9 mouse cellular contexts compared by ENCODE assay signal in genomic region chr7:102246265-102246664, GRCm38 (mm10). TPM values are rescaled to one million over a fixed set of nuclear protein-coding genes. Genes with fewer than 3 reads are reported as not detected.
DNase-seq lines count a peak whose midpoint lies in the region; ATAC-seq and TF ChIP-seq lines count a peak whose summit lies in the region.
"Had no signal": no experiment of that assay in that cellular context is flagged by ENCODE, and none has a peak within 500 bp of the region (broad histone marks: within the 10 kb centered on the region; RNA-seq: fewer than 3 reads in every experiment).

No protein-coding gene starts in this region.

- no peaks in the 10 kb centered on the region for H3K36me3 ChIP-seq in hindbrain, embryonic 13.5 days
- no peaks in the 10 kb centered on the region for H3K36me3 ChIP-seq in hindbrain, embryonic 16.5 days (ENCODE audit: control insufficient read depth, insufficient read depth, low read length)
- H3K36me3 ChIP-seq in CH12.LX (replicated peaks in 1 of 2; ENCODE audit: control insufficient read depth in 1 of 2, insufficient read depth in 1 of 2, low read length in 1 of 2) = peaks cover 18 to 36% of the 10 kb centered on the region in 2 experiments
- peaks cover 12% of the 10 kb centered on the region for H3K36me3 ChIP-seq in limb, embryonic 13.5 days

- DNase-seq in CH12.LX (ENCODE audit: extremely low read depth) = no peak
- DNase-seq in urinary bladder, postnatal 4 days (ENCODE audit: low spot score in 2 of 2) = no peak
- no peak for DNase-seq in gastrocnemius, adult 8-10 months (ENCODE audit: low spot score in 2 of 2)
- no peak for DNase-seq in cerebellum, postnatal 36 days
- DNase-seq: right cerebral cortex, adult 18-20 months had no signal

- H3K4me1 ChIP-seq in hindbrain, embryonic 13.5 days (replicated peaks) = peaks cover 48% of the 10 kb centered on the region
- H3K4me1 ChIP-seq in hindbrain, embryonic 16.5 days (ENCODE audit: control insufficient read depth, insufficient read depth, low read depth, low read length) = peaks cover 12% of the 10 kb centered on the region
- peaks cover 41 to 69% of the 10 kb centered on the region in 2 experiments for H3K4me1 ChIP-seq in CH12.LX (ENCODE audit: control insufficient read depth in 1 of 2, insufficient read depth in 2 of 2)
- H3K4me1 ChIP-seq in bone marrow, adult 2 months (ENCODE audit: control insufficient read depth, insufficient read depth, low read length) = peaks cover 6% of the 10 kb centered on the region
- peaks cover 48% of the 10 kb centered on the region for H3K4me1 ChIP-seq in limb, embryonic 13.5 days

- H3K27ac ChIP-seq in hindbrain, embryonic 13.5 days = no peak overlapping the region
- no peak overlapping the region for H3K27ac ChIP-seq in hindbrain, embryonic 16.5 days (ENCODE audit: low read depth, low read length)
- no peak overlapping the region for H3K27ac ChIP-seq in CH12.LX (ENCODE audit: insufficient read depth, low read depth)
- peak overlapping the region; percentile 72; the same call in 1 of the 2 replicates for H3K27ac ChIP-seq in bone marrow, adult 2 months (ENCODE audit: control insufficient read depth, insufficient read depth, low read depth, low read length, poor library complexity)
- no peak overlapping the region for H3K27ac ChIP-seq in limb, embryonic 13.5 days

- no peaks in the 10 kb centered on the region for H3K9me3 ChIP-seq in hindbrain, embryonic 13.5 days
- no peaks in the 10 kb centered on the region for H3K9me3 ChIP-seq in hindbrain, embryonic 16.5 days (ENCODE audit: control insufficient read depth, low read length)
- H3K9me3 ChIP-seq in CH12.LX (replicated peaks; ENCODE audit: low read length) = no peaks in the 10 kb centered on the region
- H3K9me3 ChIP-seq in limb, embryonic 13.5 days = no peaks in the 10 kb centered on the region

- no peak for TF ChIP-seq CTCF in CH12.LX (conservative IDR thresholded peaks at IDR 0.05 in 1 of 2, IDR thresholded peaks at IDR 0.05 in 1 of 2; ENCODE audit: low read depth in 2 of 2, low read length in 2 of 2)
- TF ChIP-seq CTCF in bone marrow, adult 2 months (IDR thresholded peaks at IDR 0.05; ENCODE audit: control insufficient read depth, insufficient read depth, low read length) = no peak

- in situ Hi-C loops in CH12.LX (cut with MboI; ENCODE audit: low pct_ligation_motif_present, low pct_unique_long_range_greater_than_20kb, low sequenced_read_pairs) = no loop called here

- no peak for TF ChIP-seq RAD21 in CH12.LX (IDR thresholded peaks at IDR 0.05; ENCODE audit: low read depth, low read length)

- H3K79me2 ChIP-seq in CH12.LX (replicated peaks; ENCODE audit: control insufficient read depth, extremely low read depth, insufficient read depth, poor library complexity, severe bottlenecking) = peaks cover 50% of the 10 kb centered on the region

- H3K9ac ChIP-seq in hindbrain, embryonic 13.5 days = peak overlapping the region; percentile 31; the same call in 1 of the 2 replicates
- H3K9ac ChIP-seq in hindbrain, embryonic 16.5 days (ENCODE audit: low read depth, low read length) = no peak overlapping the region
- no peak overlapping the region for H3K9ac ChIP-seq in CH12.LX (ENCODE audit: insufficient read depth, low read depth)
- peak overlapping the region; percentile 51 for H3K9ac ChIP-seq in limb, embryonic 13.5 days

- dilution Hi-C loops in CH12.LX (cut with MboI; ENCODE audit: extremely low pct_ligation_motif_present, extremely low pct_unique_long_range_greater_than_20kb, low sequenced_read_pairs) = no loop called here

- H3K27me3 ChIP-seq in hindbrain, embryonic 13.5 days = no peaks in the 10 kb centered on the region
- H3K27me3 ChIP-seq in hindbrain, embryonic 16.5 days (replicated peaks; ENCODE audit: control insufficient read depth, insufficient read depth, low read length) = no peaks in the 10 kb centered on the region
- no peaks in the 10 kb centered on the region for H3K27me3 ChIP-seq in CH12.LX (replicated peaks)
- no peaks in the 10 kb centered on the region for H3K27me3 ChIP-seq in limb, embryonic 13.5 days

- no peak overlapping the region for H3K4me3 ChIP-seq in hindbrain, embryonic 13.5 days
- no peak overlapping the region for H3K4me3 ChIP-seq in hindbrain, embryonic 16.5 days (ENCODE audit: low read length)
- no peak overlapping the region for H3K4me3 ChIP-seq in CH12.LX (replicated peaks in 1 of 3; ENCODE audit: low read depth in 2 of 3, low read length in 2 of 3, poor library complexity in 1 of 3)
- peak overlapping the region; percentile 23 for H3K4me3 ChIP-seq in bone marrow, adult 2 months (replicated peaks; ENCODE audit: control insufficient read depth, low read depth, low read length)
- H3K4me3 ChIP-seq in limb, embryonic 13.5 days = no peak overlapping the region

- 68% methylated on average over 6 of the region's 6 CpGs for WGBS in hindbrain, embryonic 13.5 days
- WGBS in hindbrain, embryonic 16.5 days = 71% methylated on average over 6 of the region's 6 CpGs
- 35% methylated on average over 6 of the region's 6 CpGs for whole genome bisulfite sequencing in bone marrow, adult 2 months
- 46% methylated on average over 6 of the region's 6 CpGs for WGBS in limb, embryonic 13.5 days

- no peak overlapping the region for H3K4me2 ChIP-seq in hindbrain, embryonic 13.5 days
- no peak overlapping the region for H3K4me2 ChIP-seq in hindbrain, embryonic 16.5 days (ENCODE audit: low read length)
- peak overlapping the region; percentile 81 for H3K4me2 ChIP-seq in CH12.LX (ENCODE audit: insufficient read depth, low read depth, poor library complexity, severe bottlenecking)
- no peak overlapping the region for H3K4me2 ChIP-seq in limb, embryonic 13.5 days (replicated peaks)

- no peak for ATAC-seq in hindbrain, embryonic 13.5 days (ENCODE audit: low FRiP score)
- ATAC-seq in hindbrain, embryonic 16.5 days = no peak
- no peak for ATAC-seq in limb, embryonic 13.5 days (ENCODE audit: low FRiP score, low read depth)

- no peak for TF ChIP-seq EP300 in CH12.LX (IDR thresholded peaks at IDR 0.05; ENCODE audit: low read length)

- no peak for TF ChIP-seq POLR2A in CH12.LX (IDR thresholded peaks at IDR 0.05; ENCODE audit: low read depth, low read length)
- no peak for TF ChIP-seq POLR2A in bone marrow, adult 2 months (IDR thresholded peaks at IDR 0.05; ENCODE audit: borderline replicate concordance, control insufficient read depth, low read depth, low read length)

TF ChIP-seq in CH12.LX, 34 proteins besides CTCF, POLR2A, EP300 and RAD21:
- no peak for TF ChIP-seq CHD1 (IDR thresholded peaks at IDR 0.05; ENCODE audit: low read depth, low read length)
- TF ChIP-seq MXI1 (IDR thresholded peaks at IDR 0.05; ENCODE audit: low read depth, low read length) = 0 out of 2 replicates have a peak, but pooled peaks have one; percentile 4
TF ChIP-seq in CH12.LX: peak in this region for 1.

RNA-seq across cellular contexts. Expression of gene Rhog, which starts 9.6 kb away (rescaled TPM):
- 19.1 and 21.0 TPM in 2 replicates for polyA plus RNA-seq in hindbrain, embryonic 13.5 days (2015; fragmentation: Nextera tagmentation; extraction: Ambion mirVana)
- 19.5 and 20.9 TPM in 2 replicates for polyA plus RNA-seq in hindbrain, embryonic 16.5 days (2015; fragmentation: Nextera tagmentation; extraction: Ambion mirVana)
- total RNA-seq in CH12.LX (2012; rRNA removed) (17.1 and 22.7 TPM in 2 replicates), CH12.LX (2014; rRNA removed) (9.6 and 12.2 TPM in 2 replicates)
- polyA plus RNA-seq in CH12.LX (2012; ENCODE audit: insufficient read length, low read depth) = 109 and 118 TPM in 2 replicates
- 89.0 and 95.2 TPM in 2 replicates for polyA plus RNA-seq in bone marrow, adult 2 months (2011; ENCODE audit: insufficient read depth, insufficient read length, low replicate concordance, missing spikeins)
- polyA plus RNA-seq in limb, embryonic 13.5 days (2015; fragmentation: Nextera tagmentation; extraction: Ambion mirVana) = 56.7 and 57.8 TPM in 2 replicates
- 10 to 100 TPM in 3 of 4 experiments, 1 to 10 TPM in 1; 8.9 to 14.8 (median 11.5) TPM for total RNA-seq in gastrocnemius, adult 8-10 months (2022)

RNA-seq across cellular contexts. Expression of gene Stim1, which starts 21.3 kb away (rescaled TPM):
- 9.6 and 9.9 TPM in 2 replicates for polyA plus RNA-seq in hindbrain, embryonic 13.5 days (2015; fragmentation: Nextera tagmentation; extraction: Ambion mirVana)
- polyA plus RNA-seq in hindbrain, embryonic 16.5 days (2015; fragmentation: Nextera tagmentation; extraction: Ambion mirVana) = 15.1 and 17.4 TPM in 2 replicates
- total RNA-seq in CH12.LX (2012; rRNA removed) (8.9 and 10.2 TPM in 2 replicates), CH12.LX (2014; rRNA removed) (21.0 and 26.6 TPM in 2 replicates)
- polyA plus RNA-seq in CH12.LX (2012; ENCODE audit: insufficient read length, low read depth) = 23.9 and 24.1 TPM in 2 replicates
- polyA plus RNA-seq in bone marrow, adult 2 months (2011; ENCODE audit: insufficient read depth, insufficient read length, low replicate concordance, missing spikeins) = 12.8 and 24.8 TPM in 2 replicates
- polyA plus RNA-seq in limb, embryonic 13.5 days (2015; fragmentation: Nextera tagmentation; extraction: Ambion mirVana) = 23.7 and 25.2 TPM in 2 replicates
- 100 to 1,000 TPM; 159 to 172 (median 166) TPM for total RNA-seq in gastrocnemius, adult 8-10 months (2022)

RNA-seq across cellular contexts. Expression of gene Pgap2, which starts 36.3 kb away (rescaled TPM):
- polyA plus RNA-seq in hindbrain, embryonic 13.5 days (2015; fragmentation: Nextera tagmentation; extraction: Ambion mirVana) = 48.0 and 53.0 TPM in 2 replicates
- polyA plus RNA-seq in hindbrain, embryonic 16.5 days (2015; fragmentation: Nextera tagmentation; extraction: Ambion mirVana) = 63.5 and 67.0 TPM in 2 replicates
- 13.2 and 18.3 TPM in 2 replicates for total RNA-seq in CH12.LX (2012; rRNA removed)
- total RNA-seq in CH12.LX (2014; rRNA removed) = 20.3 and 23.7 TPM in 2 replicates
- 26.1 and 38.5 TPM in 2 replicates for polyA plus RNA-seq in CH12.LX (2012; ENCODE audit: insufficient read length, low read depth)
- polyA plus RNA-seq in bone marrow, adult 2 months (2011; ENCODE audit: insufficient read depth, insufficient read length, low replicate concordance, missing spikeins) = 6.9 and 24.4 TPM in 2 replicates
- polyA plus RNA-seq in limb, embryonic 13.5 days (2015; fragmentation: Nextera tagmentation; extraction: Ambion mirVana) = 82.3 and 88.6 TPM in 2 replicates
- 10 to 100 TPM; 22.9 to 25.7 (median 25.0) TPM for total RNA-seq in gastrocnemius, adult 8-10 months (2022)

RNA-seq across cellular contexts. Expression of gene Nup98, which starts 36.3 kb away (rescaled TPM):
- polyA plus RNA-seq in hindbrain, embryonic 13.5 days (2015; fragmentation: Nextera tagmentation; extraction: Ambion mirVana) = 23.4 and 25.0 TPM in 2 replicates
- polyA plus RNA-seq in hindbrain, embryonic 16.5 days (2015; fragmentation: Nextera tagmentation; extraction: Ambion mirVana) = 15.1 and 19.4 TPM in 2 replicates
- total RNA-seq in CH12.LX (2012; rRNA removed) (24.6 and 27.3 TPM in 2 replicates), CH12.LX (2014; rRNA removed) (23.9 and 25.0 TPM in 2 replicates)
- polyA plus RNA-seq in CH12.LX (2012; ENCODE audit: insufficient read length, low read depth) = 34.3 and 37.1 TPM in 2 replicates
- 10.4 and 18.9 TPM in 2 replicates for polyA plus RNA-seq in bone marrow, adult 2 months (2011; ENCODE audit: insufficient read depth, insufficient read length, low replicate concordance, missing spikeins)
- 38.2 and 42.9 TPM in 2 replicates for polyA plus RNA-seq in limb, embryonic 13.5 days (2015; fragmentation: Nextera tagmentation; extraction: Ambion mirVana)
- total RNA-seq in gastrocnemius, adult 8-10 months (2022) = 10 to 100 TPM; 22.1 to 29.8 (median 24.3) TPM

Comparison
In these comparisons a context has a peak if more than half of its experiments do, and no peak if none do; other contexts are left out.
1. H3K9ac ChIP-seq: peak in hindbrain, embryonic 13.5 days (single experiment) and limb, embryonic 13.5 days (single experiment); none in hindbrain, embryonic 16.5 days (single experiment) and CH12.LX (single experiment).